Mouse (Mus musculus): ENCODE data around the gene Slc17a1. TPM values are rescaled to one million over a fixed set of nuclear protein-coding genes. Genes with fewer than 3 reads are reported as not detected.
A peak's percentile ranks its signal among the peaks of the same experiment; 100 is the strongest.

Gene Slc17a1
- polyA plus RNA-seq, 1 experiment from 2014 or later = 79.1 TPM

- H3K4me3 ChIP-seq (replicated peaks; ENCODE audit: low read depth, low read length) = no peak overlapping the region
- no peak overlapping the region for H3K4me2 ChIP-seq (ENCODE audit: low read length)
- H3K36me3 ChIP-seq (ENCODE audit: insufficient read depth, low read length) = no peaks in the 10 kb centered on the region
- no peaks in the 10 kb centered on the region for H3K4me1 ChIP-seq (replicated peaks; ENCODE audit: insufficient read depth, low read length)
- DNase-seq (ENCODE audit: low spot score) = peak; percentile 68
- no peak for ATAC-seq (replicated peaks; ENCODE audit: low FRiP score, low read depth)
- no peaks in the 10 kb centered on the region for H3K27me3 ChIP-seq (ENCODE audit: insufficient read depth, low read length)
- no peak overlapping the region for H3K9ac ChIP-seq (ENCODE audit: low read depth, low read length)
- no peak overlapping the region for H3K27ac ChIP-seq
- no peaks in the 10 kb centered on the region for H3K9me3 ChIP-seq (replicated peaks; ENCODE audit: low read length)
- WGBS = 9% methylated on average over 6 of the region's 6 CpGs
- TF ChIP-seq CTCF (IDR thresholded peaks at IDR 0.05; ENCODE audit: low read depth) = no peak
Observed at GRCm38 (mm10) chr13:23898242-23898641, 30.7 kb downstream of the Slc17a1 start.

- Histone ChIP-seq H3K9me3 (replicated peaks; ENCODE audit: low read length) (no peaks in the 10 kb centered on the region), H3K27me3 (ENCODE audit: insufficient read depth, low read length) (no peaks in the 10 kb centered on the region), H3K4me3 (replicated peaks; ENCODE audit: low read depth, low read length) (no peak overlapping the region), H3K4me2 (ENCODE audit: low read length) (no peak overlapping the region), H3K36me3 (ENCODE audit: insufficient read depth, low read length) (no peaks in the 10 kb centered on the region), H3K27ac (no peak overlapping the region), H3K4me1 (replicated peaks; ENCODE audit: insufficient read depth, low read length) (no peaks in the 10 kb centered on the region), H3K9ac (ENCODE audit: low read depth, low read length) (no peak overlapping the region)
- ATAC-seq (replicated peaks; ENCODE audit: low FRiP score, low read depth) (no peak), DNase-seq (ENCODE audit: low spot score) (no peak)
- TF ChIP-seq CTCF (IDR thresholded peaks at IDR 0.05; ENCODE audit: low read depth) = no peak
- WGBS = 90% methylated on average over 5 of the region's 5 CpGs
Observed at GRCm38 (mm10) chr13:23906906-23907305, 39.4 kb downstream of the Slc17a1 start.

DNA sequence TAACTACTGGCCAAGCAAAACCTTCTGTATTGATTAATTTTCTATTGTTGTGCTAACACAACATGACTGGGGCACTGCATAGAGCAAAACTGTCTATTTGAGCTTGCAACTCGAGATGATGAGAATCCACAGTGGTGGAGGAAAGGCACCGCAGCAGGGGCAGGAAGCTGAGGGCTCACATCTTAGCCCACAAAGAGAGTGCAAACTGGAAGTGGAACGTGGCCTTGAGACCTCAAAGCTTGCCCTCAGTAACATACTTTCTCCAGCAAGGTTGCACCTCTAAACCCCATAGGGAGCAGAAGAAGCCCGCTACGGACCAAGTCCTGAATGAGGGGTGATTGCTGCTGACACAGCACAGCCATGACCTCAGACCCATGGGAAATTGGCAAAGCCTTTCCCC is 42.6 kb downstream of the Slc17a1 start:
- Histone ChIP-seq H3K27ac (no peak overlapping the region), H3K9me3 (replicated peaks; ENCODE audit: low read length) (no peaks in the 10 kb centered on the region), H3K4me2 (ENCODE audit: low read length) (no peak overlapping the region), H3K4me1 (replicated peaks; ENCODE audit: insufficient read depth, low read length) (peaks cover 12% of the 10 kb centered on the region), H3K36me3 (ENCODE audit: insufficient read depth, low read length) (no peaks in the 10 kb centered on the region), H3K9ac (ENCODE audit: low read depth, low read length) (no peak overlapping the region), H3K27me3 (ENCODE audit: insufficient read depth, low read length) (no peaks in the 10 kb centered on the region), H3K4me3 (replicated peaks; ENCODE audit: low read depth, low read length) (no peak overlapping the region)
- TF ChIP-seq CTCF (IDR thresholded peaks at IDR 0.05; ENCODE audit: low read depth) = no peak
- WGBS = 78% methylated on average over 5 of the region's 5 CpGs
- no peak for DNase-seq (ENCODE audit: low spot score)
- no peak for ATAC-seq (replicated peaks; ENCODE audit: low FRiP score, low read depth)

GRCm38 (mm10) chr13:23911335-23911734 is 43.8 kb downstream of the Slc17a1 start:
- H3K9ac ChIP-seq (ENCODE audit: low read depth, low read length) = no peak overlapping the region
- ATAC-seq (replicated peaks; ENCODE audit: low FRiP score, low read depth) (no peak), DNase-seq (ENCODE audit: low spot score) (no peak)
- peaks cover 17% of the 10 kb centered on the region for H3K4me1 ChIP-seq (replicated peaks; ENCODE audit: insufficient read depth, low read length)
- 78% methylated on average over 5 of the region's 5 CpGs for WGBS
- TF ChIP-seq CTCF (IDR thresholded peaks at IDR 0.05; ENCODE audit: low read depth) = no peak
- H3K9me3 ChIP-seq (replicated peaks; ENCODE audit: low read length) = no peaks in the 10 kb centered on the region
- no peaks in the 10 kb centered on the region for H3K36me3 ChIP-seq (ENCODE audit: insufficient read depth, low read length)
- no peak overlapping the region for H3K4me3 ChIP-seq (replicated peaks; ENCODE audit: low read depth, low read length)
- H3K4me2 ChIP-seq (ENCODE audit: low read length) = no peak overlapping the region
- H3K27ac ChIP-seq = no peak overlapping the region
- no peaks in the 10 kb centered on the region for H3K27me3 ChIP-seq (ENCODE audit: insufficient read depth, low read length)

- no peak for TF ChIP-seq CTCF (IDR thresholded peaks at IDR 0.05; ENCODE audit: low read depth)
- WGBS = 15% methylated on average over 6 of the region's 6 CpGs
- peak; percentile 88 for ATAC-seq (replicated peaks; ENCODE audit: low FRiP score, low read depth)
- Histone ChIP-seq H3K4me1 (replicated peaks; ENCODE audit: insufficient read depth, low read length) (peaks cover 17% of the 10 kb centered on the region), H3K9ac (ENCODE audit: low read depth, low read length) (no peak overlapping the region), H3K36me3 (ENCODE audit: insufficient read depth, low read length) (no peaks in the 10 kb centered on the region), H3K9me3 (replicated peaks; ENCODE audit: low read length) (no peaks in the 10 kb centered on the region), H3K4me2 (ENCODE audit: low read length) (no peak overlapping the region), H3K4me3 (replicated peaks; ENCODE audit: low read depth, low read length) (no peak overlapping the region), H3K27ac (peak overlapping the region; percentile 75), H3K27me3 (ENCODE audit: insufficient read depth, low read length) (no peaks in the 10 kb centered on the region)
- peak; percentile 64 for DNase-seq (ENCODE audit: low spot score)
Observed at GRCm38 (mm10) chr13:23913791-23914306, 46.3 kb downstream of the Slc17a1 start.

DNA sequence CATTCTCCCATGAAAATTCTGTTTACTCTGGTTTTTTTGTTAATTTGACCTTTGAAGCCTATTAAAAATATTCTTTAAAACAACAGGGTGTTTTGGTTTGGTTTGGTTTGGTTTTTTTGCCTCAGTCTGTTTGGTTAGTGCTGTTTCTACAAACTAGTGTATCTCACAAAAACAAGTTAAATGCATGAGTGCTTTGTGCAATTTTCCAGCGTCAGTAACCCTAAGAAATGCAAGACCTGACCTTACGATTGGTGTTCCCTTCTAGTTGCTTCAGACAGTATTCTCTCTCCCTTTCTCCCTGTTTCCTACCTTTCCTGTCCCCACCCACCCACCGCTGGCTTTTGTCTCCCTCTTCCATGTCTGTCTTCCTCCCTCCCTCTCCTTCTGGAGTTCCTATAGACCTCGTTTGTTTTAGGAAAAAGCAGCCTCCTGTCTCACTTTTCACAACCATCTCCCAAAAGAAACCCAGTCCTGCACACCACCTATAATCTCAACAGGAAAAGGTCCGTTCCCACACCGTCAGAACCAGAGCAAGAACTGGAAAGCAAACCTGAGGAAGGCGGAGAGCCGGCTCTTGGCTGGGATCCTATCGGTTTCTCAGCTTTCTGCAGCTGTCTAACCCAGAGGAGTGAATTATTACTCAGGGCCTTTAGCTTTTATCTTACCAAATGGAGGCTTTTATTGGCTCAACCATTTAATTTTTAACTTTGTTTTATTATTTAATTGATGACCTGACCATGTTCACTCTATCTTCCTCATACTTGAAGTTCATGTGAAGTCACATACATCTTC is 47.0 kb downstream of the Slc17a1 start, which contains the start of gene Slc17a4:
Gene Slc17a4, minus strand, starts transcription at position 634 of the 792 bp plus-strand sequence.
- TF ChIP-seq CTCF (IDR thresholded peaks at IDR 0.05; ENCODE audit: low read depth) = no peak
- no peaks in the 10 kb centered on the region for H3K27me3 ChIP-seq (ENCODE audit: insufficient read depth, low read length)
- H3K4me3 ChIP-seq (replicated peaks; ENCODE audit: low read depth, low read length) = no peak within 1 kb of the TSS
- ATAC-seq (replicated peaks; ENCODE audit: low FRiP score, low read depth) = no peak; the same call in 1 of the 2 replicates
- no peaks in the 10 kb centered on the region for H3K9me3 ChIP-seq (replicated peaks; ENCODE audit: low read length)
- H3K36me3 ChIP-seq (ENCODE audit: insufficient read depth, low read length) = no peaks in the 10 kb centered on the region
- peaks cover 17% of the 10 kb centered on the region for H3K4me1 ChIP-seq (replicated peaks; ENCODE audit: insufficient read depth, low read length)
- H3K9ac ChIP-seq (ENCODE audit: low read depth, low read length) = no peak within 1 kb of the TSS
- H3K4me2 ChIP-seq (ENCODE audit: low read length) = peak within 1 kb of the TSS; percentile 32
- DNase-seq (ENCODE audit: low spot score) = peak; percentile 63
- peak within 1 kb of the TSS; percentile 75 for H3K27ac ChIP-seq
- WGBS = 16% methylated on average over 9 of the region's 9 CpGs
